Mouse (Mus musculus) embryonic facial prominence, embryonic 10.5 days (tissue): Measurements from ENCODE around the gene Slc25a33. TPM values are rescaled to one million over a fixed set of nuclear protein-coding genes. Genes with fewer than 3 reads are reported as not detected.
"Not testable (repeated sequence)": the region's sequence is repeated elsewhere in the genome, so short reads cannot be mapped to it uniquely, and the experiment has no call there.

Experiments used
- DNase-seq: peaks from one replicate; pipeline ENCODE4 v3.0.0-alpha.2; 2017; ENCODE audit warnings: low spot score
- H3K27ac ChIP-seq: fragments of 300-500 bp; sonication (generic); replicated peaks from 2 replicates; pipeline ENCODE4 v1.5.1; 2016; ENCODE audit warnings: mild to moderate bottlenecking
- H3K27me3 ChIP-seq: fragments of 300-500 bp; sonication (generic); replicated peaks from 2 replicates; pipeline ENCODE4 v1.6.1; 2016; ENCODE audit warnings: low read depth, mild to moderate bottlenecking; ENCODE audit not compliant: poor library complexity, severe bottlenecking
- H3K36me3 ChIP-seq: fragments of 300-500 bp; sonication (generic); replicated peaks from 2 replicates; pipeline ENCODE4 v1.6.1; 2016; ENCODE audit warnings: mild to moderate bottlenecking, moderate library complexity
- H3K4me1 ChIP-seq: fragments of 300-500 bp; sonication (generic); 2 replicates; pipeline ENCODE4 v1.6.1; 2016
- H3K4me3 ChIP-seq: fragments of 300-500 bp; sonication (generic); 2 replicates; pipeline ENCODE4 v1.5.1; 2016; ENCODE audit warnings: mild to moderate bottlenecking, moderate library complexity
- H3K9me3 ChIP-seq: fragments of 300-500 bp; sonication (generic); 2 replicates; pipeline ENCODE4 v1.6.1; 2016; ENCODE audit warnings: mild to moderate bottlenecking
- WGBS: fragments of 180-500 bp; shearing (Covaris S2); methylation state at CpG from one replicate; pipeline ENCODE4 v1.1.7; 2016; 5-methylcytosine and 5-hydroxymethylcytosine counted together
- polyA plus RNA-seq: library from polyadenylated mRNA; unstranded; fragments of >200 nt; fragmentation: Nextera tagmentation; extraction: Ambion mirVana; gene quantifications from 2 replicates; pipeline ENCODE4 v1.2.1, GENCODE M21; 2016

Gene Slc25a33
- polyA plus RNA-seq, result 17.6 and 18.7 TPM in 2 replicates

GRCm38 (mm10) chr4:149774094-149774470, at the start of gene Slc25a33:
Slc25a33 (minus strand) TSS chr4:149774277.
- DNase-seq, result peak; percentile 96
- Histone ChIP-seq H3K36me3 (peaks cover 3% of the 10 kb centered on the region; the same call in 1 of the 2 replicates), H3K9me3 (no peaks in the 10 kb centered on the region), H3K4me3 (peak within 1 kb of the TSS; percentile 72), H3K27ac (peak within 1 kb of the TSS; percentile 85), H3K27me3 (peaks cover 33% of the 10 kb centered on the region), H3K4me1 (peaks cover 29% of the 10 kb centered on the region)
- WGBS, result under 1% methylated on average over 51 of the region's 51 CpGs

GRCm38 (mm10) chr4:149822586-149823196, 48.6 kb upstream of the Slc25a33 start:
- DNase-seq, result no peak
- Histone ChIP-seq H3K4me3 (no peak overlapping the region), H3K27me3 (no peaks in the 10 kb centered on the region), H3K27ac (no peak overlapping the region), H3K4me1 (peaks cover 33% of the 10 kb centered on the region), H3K36me3 (no peaks in the 10 kb centered on the region), H3K9me3 (no peaks in the 10 kb centered on the region)
- 68% methylated on average over 7 of the region's 7 CpGs for WGBS

DNA sequence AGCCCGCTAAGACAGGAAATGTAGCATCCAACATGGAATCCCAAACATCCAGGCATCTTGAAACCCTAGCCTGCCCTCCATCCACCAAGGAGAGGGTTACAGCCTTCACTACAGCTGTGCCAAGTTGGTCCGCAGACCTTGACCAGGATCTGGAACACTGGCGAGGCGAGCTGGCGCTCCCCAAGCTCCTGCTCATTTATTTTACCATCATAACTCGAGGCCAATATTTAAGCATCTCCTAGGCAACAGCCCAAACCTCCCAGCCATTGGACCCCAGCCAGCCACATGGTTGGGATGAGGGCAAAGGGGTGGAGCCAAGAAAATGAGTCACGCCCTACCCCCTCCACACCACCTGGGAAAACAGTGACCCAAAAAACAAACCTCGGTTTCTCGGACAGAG, 48.0 kb upstream of the Slc25a33 start:
- no peaks in the 10 kb centered on the region for H3K27me3 ChIP-seq
- no peaks in the 10 kb centered on the region for H3K36me3 ChIP-seq
- no peak overlapping the region for H3K4me3 ChIP-seq
- peaks cover 33% of the 10 kb centered on the region for H3K4me1 ChIP-seq
- DNase-seq, result peak; percentile 63
- WGBS, result 59% methylated on average over 9 of the region's 9 CpGs
- H3K9me3 ChIP-seq, result no peaks in the 10 kb centered on the region
- H3K27ac ChIP-seq, result peak overlapping the region; percentile 41; the same call in 1 of the 2 replicates

DNA sequence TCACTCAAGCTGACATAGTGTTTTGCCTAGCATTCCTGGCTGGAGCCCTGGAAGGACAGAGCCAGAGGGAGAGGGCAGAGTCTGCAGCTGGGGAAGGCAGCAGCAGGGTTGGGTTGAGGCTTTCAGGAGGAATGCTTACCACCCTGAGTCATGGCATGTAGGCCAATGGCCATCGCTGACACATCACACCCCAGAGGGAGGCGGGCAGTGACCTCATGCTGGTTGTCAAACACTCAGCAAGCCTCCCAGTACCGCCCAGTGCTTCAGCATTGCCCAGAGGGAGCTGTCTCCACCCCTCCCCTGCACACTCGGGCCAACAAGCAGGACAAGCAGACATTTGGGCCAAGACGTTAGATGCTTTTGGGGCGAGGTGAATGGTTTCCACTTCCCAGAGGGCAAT, 46.5 kb upstream of the Slc25a33 start:
- WGBS, result 58% methylated on average over 6 of the region's 6 CpGs
- H3K4me3 ChIP-seq, result no peak overlapping the region
- no peak overlapping the region; the same call in 1 of the 2 replicates for H3K27ac ChIP-seq
- DNase-seq, result no peak
- no peaks in the 10 kb centered on the region for H3K27me3 ChIP-seq
- no peaks in the 10 kb centered on the region for H3K9me3 ChIP-seq
- H3K4me1 ChIP-seq, result peaks cover 33% of the 10 kb centered on the region
- no peaks in the 10 kb centered on the region for H3K36me3 ChIP-seq

- DNase-seq, result no peak
- H3K4me1 ChIP-seq, result peaks cover 32% of the 10 kb centered on the region
- no peaks in the 10 kb centered on the region for H3K27me3 ChIP-seq
- WGBS, result 76% methylated on average over 3 of the region's 3 CpGs
- H3K27ac ChIP-seq, result no peak overlapping the region
- no peak overlapping the region for H3K4me3 ChIP-seq
- no peaks in the 10 kb centered on the region for H3K36me3 ChIP-seq
- H3K9me3 ChIP-seq, result no peaks in the 10 kb centered on the region
Observed at GRCm38 (mm10) chr4:149819195-149819594, 45.1 kb upstream of the Slc25a33 start.

DNA sequence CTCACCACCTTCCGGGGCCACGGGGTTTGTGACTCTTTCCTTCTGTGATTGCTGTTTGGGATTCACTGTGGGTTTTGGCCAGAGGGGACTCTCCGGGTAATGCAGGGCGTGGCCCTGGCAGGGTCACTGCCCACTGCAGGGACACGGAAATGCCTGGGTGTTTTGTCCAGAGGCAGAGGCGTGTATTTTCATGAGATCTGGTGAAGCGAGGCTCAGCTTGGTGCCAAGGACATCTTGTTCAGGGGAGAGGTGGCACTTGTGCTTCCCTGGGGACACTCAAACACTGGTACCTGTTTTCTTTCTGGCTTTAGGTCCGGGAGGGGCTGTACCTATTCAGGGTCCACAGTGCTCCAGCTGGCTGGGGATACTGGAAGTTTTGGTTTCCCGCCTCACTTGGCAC, 42.5 kb upstream of the Slc25a33 start:
- Histone ChIP-seq H3K27me3 (peaks cover 6% of the 10 kb centered on the region), H3K9me3 (no peaks in the 10 kb centered on the region), H3K4me1 (peaks cover 23% of the 10 kb centered on the region), H3K4me3 (no peak overlapping the region), H3K36me3 (no peaks in the 10 kb centered on the region), H3K27ac (no peak overlapping the region)
- WGBS, result 86% methylated on average over 9 of the region's 9 CpGs
- no peak for DNase-seq

DNA sequence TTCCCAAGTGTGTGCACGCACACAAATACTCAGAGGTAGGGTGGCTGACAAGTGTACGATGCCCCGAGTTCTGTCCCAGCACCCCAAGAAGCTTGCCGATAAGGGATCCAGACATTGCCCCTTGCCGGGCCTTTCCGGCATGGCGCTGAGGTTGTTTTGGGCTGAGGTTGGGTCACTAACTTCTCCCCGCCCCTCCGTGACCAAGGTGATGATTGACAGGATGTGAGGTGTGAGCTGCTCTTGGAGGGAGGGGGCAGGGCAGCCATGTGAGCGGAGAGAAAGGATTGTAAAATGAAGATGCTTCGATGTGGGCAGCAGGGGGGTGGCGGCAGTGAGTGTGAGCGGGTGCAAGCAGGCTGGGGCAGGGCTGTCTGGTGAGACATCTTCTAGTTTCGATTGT, 41.5 kb upstream of the Slc25a33 start:
- no peak overlapping the region for H3K27ac ChIP-seq
- no peaks in the 10 kb centered on the region for H3K9me3 ChIP-seq
- H3K36me3 ChIP-seq, result no peaks in the 10 kb centered on the region
- H3K4me1 ChIP-seq, result peaks cover 18% of the 10 kb centered on the region
- WGBS, result 93% methylated on average over 14 of the region's 14 CpGs
- H3K4me3 ChIP-seq, result no peak overlapping the region
- H3K27me3 ChIP-seq, result peaks cover 11% of the 10 kb centered on the region
- no peak for DNase-seq

DNA sequence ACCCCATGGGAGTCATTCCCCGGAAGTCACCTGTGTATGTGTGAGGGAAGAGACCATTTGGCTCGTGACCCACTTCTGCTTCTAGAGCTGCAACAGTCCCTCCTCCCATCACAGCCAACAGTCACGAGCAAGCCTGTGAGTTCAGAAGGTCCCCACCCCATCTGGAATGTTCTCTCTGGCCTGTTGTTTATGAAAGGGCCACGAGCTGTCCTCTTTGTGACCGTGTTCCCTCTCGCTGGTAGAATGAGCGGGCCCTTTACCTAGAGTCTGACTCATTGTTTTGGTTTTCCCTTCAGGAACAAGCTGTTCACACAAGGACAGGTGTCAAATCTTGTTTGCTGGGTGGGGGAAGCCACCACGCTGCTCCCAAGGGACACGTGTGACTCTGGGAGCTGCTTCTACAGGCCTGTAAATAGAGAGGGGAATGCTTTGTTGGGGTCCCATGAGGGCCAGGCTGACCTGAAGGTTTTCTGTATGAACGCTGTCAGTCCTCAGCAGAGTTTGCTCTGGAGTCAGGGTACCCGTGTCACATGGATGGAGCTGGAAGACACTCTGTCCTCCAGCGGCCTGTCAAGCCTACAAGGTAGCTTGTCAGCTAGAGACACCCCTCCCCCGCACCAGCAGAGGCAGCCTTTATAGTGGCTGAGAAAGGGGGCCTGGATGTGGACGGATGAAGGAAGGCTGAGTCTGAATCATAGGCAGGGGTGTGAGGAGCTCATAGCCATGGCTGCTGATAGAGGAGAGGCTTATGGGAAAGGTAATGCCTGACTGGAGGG, 39.5 kb upstream of the Slc25a33 start:
- peaks cover 31% of the 10 kb centered on the region for H3K27me3 ChIP-seq
- WGBS, result 63% methylated on average over 14 of the region's 14 CpGs
- no peak for DNase-seq
- peaks cover 16% of the 10 kb centered on the region for H3K4me1 ChIP-seq
- H3K4me3 ChIP-seq, result no peak overlapping the region
- H3K27ac ChIP-seq, result peak overlapping the region; percentile 55; the same call in 1 of the 2 replicates
- H3K36me3 ChIP-seq, result no peaks in the 10 kb centered on the region
- H3K9me3 ChIP-seq, result no peaks in the 10 kb centered on the region

DNA sequence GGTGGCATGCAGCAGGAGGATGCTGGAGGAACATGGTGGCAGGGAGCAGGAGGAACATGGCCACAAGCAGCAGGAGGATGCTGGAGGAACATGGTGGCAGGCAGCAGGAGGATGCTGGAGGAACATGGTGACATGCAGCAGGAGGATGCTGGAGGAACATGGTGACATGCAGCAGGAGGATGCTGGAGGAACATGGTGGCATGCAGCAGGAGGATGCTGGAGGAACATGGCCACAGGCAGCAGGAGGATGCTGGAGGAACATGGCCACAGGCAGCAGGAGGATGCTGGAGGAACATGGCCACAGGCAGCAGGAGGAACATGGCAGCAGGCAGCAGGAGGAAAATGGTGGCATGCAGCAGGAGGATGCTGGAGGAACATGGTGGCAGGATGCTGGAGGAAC, 36.3 kb upstream of the Slc25a33 start:
- not testable (repeated sequence) for H3K27ac ChIP-seq, H3K4me3 ChIP-seq, DNase-seq, H3K36me3 ChIP-seq, H3K9me3 ChIP-seq
- H3K27me3 ChIP-seq, result peaks cover 45% of the 10 kb centered on the region
- H3K4me1 ChIP-seq, result peaks cover 33% of the 10 kb centered on the region

DNA sequence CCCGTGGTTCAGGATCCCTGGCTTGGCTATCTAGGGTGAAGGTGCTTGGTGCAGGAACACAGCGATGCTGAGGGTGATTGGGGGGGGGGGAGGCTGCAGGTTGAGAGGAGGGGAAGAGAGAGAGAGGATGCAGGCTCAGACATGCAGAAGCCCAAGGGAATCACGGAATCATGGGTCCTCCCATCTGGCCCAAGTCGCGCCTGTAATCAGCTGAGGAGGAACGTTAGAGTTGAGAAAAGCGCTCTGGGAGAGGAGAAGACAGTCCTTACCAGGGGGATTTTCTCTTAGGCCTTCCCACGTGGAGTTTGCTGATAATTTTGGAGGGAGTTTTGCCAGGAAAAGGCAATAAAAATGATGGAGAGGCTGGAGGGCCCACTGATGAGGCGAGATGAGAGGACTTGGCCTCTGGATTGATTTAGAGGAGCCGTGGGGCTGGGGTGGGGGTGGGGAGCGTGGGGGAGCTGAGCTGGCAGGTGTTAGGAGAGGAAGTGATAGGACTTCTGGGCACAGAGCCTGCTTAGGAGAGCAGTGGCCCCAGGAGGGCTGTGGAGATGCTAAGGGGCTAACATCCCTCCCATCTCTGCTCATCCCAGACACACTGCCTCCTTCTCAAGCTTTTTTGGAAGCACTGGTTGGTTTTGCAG, 34.6 kb upstream of the Slc25a33 start:
- H3K36me3 ChIP-seq, result no peaks in the 10 kb centered on the region
- WGBS, result 40% methylated on average over 11 of the region's 11 CpGs
- H3K4me1 ChIP-seq, result peaks cover 38% of the 10 kb centered on the region
- H3K27me3 ChIP-seq, result peaks cover 56% of the 10 kb centered on the region
- DNase-seq, result no peak
- H3K27ac ChIP-seq, result no peak overlapping the region; the same call in 1 of the 2 replicates
- H3K9me3 ChIP-seq, result no peaks in the 10 kb centered on the region
- no peak overlapping the region for H3K4me3 ChIP-seq

GRCm38 (mm10) chr4:149808060-149808567, 34.0 kb upstream of the Slc25a33 start:
- peak overlapping the region; percentile 15; the same call in 1 of the 2 replicates for H3K27ac ChIP-seq
- DNase-seq, result peak; percentile 37
- no peaks in the 10 kb centered on the region for H3K9me3 ChIP-seq
- no peaks in the 10 kb centered on the region for H3K36me3 ChIP-seq
- 33% methylated on average over 14 of the region's 14 CpGs for WGBS
- H3K4me3 ChIP-seq, result no peak overlapping the region
- peaks cover 33% of the 10 kb centered on the region for H3K4me1 ChIP-seq
- peaks cover 62% of the 10 kb centered on the region for H3K27me3 ChIP-seq

GRCm38 (mm10) chr4:149806699-149807381, 32.8 kb upstream of the Slc25a33 start:
- Histone ChIP-seq H3K27ac (no peak overlapping the region), H3K27me3 (peaks cover 61% of the 10 kb centered on the region), H3K4me1 (peaks cover 40% of the 10 kb centered on the region), H3K4me3 (no peak overlapping the region), H3K36me3 (no peaks in the 10 kb centered on the region), H3K9me3 (no peaks in the 10 kb centered on the region)
- 52% methylated on average over 19 of the region's 19 CpGs for WGBS
- DNase-seq, result peak; percentile 95
